Mouse (Mus musculus): ENCODE measurements at regions not wholly inside any gene's neighbourhood (a gene's known extent, or its start where the extent isn't known, plus 50 kb on each side); places are given as distances from the start of the nearest gene placed in this dataset.
"Not testable (repeated sequence)": the region's sequence is repeated elsewhere in the genome, so short reads cannot be mapped to it uniquely, and the experiment has no call there.

GRCm38 (mm10) chr10:111354607-111355006, 56.1 kb downstream of the Bbs10 start:
- peak; percentile 19 for DNase-seq (ENCODE audit: low spot score)

DNA sequence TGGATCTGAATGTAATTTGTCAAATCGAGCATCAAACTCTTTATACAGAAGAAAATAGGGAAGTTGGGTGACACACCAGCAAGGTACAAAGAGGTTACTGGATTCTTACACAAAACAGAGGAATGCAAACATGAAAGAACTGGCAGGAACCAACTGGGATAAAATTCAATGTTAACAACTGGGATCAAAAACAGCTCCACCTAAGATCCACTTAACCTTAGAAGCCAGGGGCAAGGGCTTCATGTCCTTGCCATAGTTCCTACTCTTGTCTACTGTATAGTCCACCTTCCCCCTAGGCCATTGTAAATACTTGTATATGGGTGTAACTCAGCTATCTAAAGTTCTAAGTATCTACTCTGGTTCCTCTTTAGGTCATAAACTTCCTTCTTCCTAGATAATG, 59.9 kb downstream of the Bbs10 start:
- not testable (repeated sequence) for DNase-seq (ENCODE audit: low spot score)

DNA sequence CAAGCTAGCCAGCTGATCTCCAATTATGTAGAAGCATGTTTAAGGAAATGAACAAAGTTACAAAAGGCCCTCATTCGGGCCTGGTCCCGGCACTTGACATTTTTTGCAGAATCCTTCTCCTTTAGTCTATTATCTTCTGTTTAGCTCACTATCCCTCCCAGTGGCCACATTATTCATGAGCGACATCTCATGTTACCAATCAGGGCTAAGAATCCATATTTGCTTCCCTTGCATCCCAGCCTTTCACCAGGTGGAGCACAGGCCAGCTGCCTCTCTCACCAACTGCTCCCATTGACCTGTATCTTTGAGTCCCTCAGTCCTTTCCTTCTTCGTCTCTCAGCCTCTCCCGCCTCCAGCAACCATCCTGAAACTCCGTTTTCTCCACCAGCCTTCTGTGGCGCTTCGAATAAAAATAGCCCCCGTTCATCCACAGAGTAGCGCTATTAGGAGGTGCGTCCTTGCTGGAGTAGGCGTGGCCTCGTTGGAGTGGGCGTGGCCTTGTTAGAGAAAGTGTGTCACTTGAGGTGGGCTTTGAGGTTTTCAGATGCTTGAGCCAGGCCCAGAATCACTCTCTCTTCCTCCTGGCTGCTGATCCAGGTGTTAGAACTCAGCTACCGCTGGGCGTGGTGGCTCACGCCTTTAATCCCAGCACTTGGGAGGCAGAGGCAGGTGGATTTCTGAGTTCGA, 63.4 kb downstream of the Bbs10 start:
- DNase-seq (ENCODE audit: low spot score) = no peak

DNA sequence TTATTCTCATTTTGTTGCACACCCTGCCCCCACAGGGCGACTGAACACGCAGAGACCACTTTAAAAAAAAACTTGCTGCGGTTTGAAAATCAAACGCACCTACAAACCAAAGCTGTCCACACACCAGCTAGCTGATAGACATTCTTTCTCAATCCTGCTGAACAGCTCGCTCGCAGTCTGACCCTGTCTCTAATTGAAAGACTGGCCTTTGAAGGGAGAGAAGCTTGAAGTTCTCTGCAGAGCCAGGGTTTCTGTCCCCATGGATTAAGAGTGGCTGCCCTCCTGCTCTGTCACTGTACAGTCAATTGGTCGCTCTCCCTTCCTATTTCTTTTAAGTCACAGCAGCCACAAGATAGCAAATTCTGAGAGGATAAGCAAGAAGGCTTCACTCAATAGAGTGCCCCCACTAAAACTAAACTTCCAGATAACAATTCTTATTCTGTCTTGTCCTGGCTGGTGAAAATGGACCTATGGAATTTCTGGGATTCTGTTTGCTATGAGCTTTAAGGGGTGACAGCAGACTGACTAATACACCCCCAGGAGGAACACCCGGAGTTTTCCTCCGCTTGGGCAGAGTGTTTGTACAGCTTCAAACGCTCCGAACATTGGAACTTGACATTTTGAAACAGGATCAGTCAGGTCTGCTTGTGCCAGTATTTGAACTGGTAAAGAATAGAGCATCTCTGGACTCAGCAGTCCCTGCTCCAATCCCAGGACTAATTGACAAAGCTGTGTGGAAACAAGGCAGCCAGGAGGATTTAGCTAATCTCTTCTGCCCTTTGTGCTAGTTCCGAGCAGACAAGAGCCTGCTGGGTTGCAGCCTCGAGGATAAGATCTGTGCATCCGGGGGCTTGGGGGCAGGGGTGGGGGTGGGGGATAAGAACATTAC, 65.5 kb downstream of the Bbs10 start:
- DNase-seq (ENCODE audit: low spot score) = no peak

GRCm38 (mm10) chr10:111365011-111365410, 66.5 kb downstream of the Bbs10 start:
- DNase-seq (ENCODE audit: low spot score) = no peak

DNA sequence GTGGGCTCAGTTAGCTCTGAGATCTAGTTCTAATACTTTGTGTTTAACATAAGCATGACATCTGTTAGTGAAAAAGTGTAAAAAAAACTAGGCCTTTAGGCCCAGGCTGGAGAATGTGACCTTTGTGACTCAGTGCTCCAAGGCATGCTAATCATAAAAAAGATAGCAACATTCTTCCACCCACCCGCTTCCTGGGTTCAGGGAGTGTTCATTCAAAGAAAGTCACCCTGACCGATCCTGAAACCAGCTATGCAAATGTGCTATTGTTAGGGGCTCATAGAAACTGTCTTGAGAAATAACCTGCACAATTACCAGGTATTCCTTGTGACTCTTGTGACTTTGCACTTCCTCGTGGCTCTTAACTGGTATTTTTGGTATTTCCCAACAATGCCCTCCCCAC, 70.6 kb downstream of the Bbs10 start:
- DNase-seq (ENCODE audit: low spot score) = not testable (repeated sequence)

DNA sequence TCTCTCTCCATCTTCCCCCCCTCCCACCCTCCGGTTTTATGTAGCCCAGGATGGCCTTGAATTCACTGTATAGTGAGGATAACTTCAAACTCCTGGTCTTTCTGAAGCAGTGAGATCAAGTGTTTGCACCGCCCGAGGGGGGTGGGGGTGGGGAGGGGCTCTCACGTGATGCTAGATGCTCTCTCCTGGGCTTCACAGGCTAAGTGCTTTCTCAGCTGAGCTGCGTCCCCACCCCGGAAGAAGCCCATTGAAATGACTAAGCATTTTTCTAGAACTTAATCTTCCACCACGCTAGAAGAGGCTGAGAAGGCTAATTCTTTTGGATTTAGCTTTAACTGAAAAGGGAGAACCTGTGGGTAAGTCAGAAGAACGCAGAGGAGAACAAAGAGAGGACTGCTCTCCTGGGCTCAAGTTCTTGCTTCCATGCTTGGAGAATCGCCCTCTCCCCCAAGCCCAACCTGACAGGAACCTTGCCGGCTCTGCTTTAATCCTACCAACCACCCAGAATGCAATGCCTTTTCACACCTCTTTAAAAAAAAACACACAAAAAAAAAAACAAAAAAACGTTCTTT, 79.7 kb downstream of the Bbs10 start:
- no peak for DNase-seq (ENCODE audit: low spot score)

- no peak for DNase-seq (ENCODE audit: low spot score)
Measured at GRCm38 (mm10) chr10:111381689-111382088, 83.2 kb downstream of the Bbs10 start.

- DNase-seq (ENCODE audit: low spot score) = no peak
Measured at GRCm38 (mm10) chr10:111382206-111382930, 83.9 kb downstream of the Bbs10 start.

GRCm38 (mm10) chr10:111385561-111385960, 87.1 kb downstream of the Bbs10 start:
- no peak for DNase-seq (ENCODE audit: low spot score)

DNA sequence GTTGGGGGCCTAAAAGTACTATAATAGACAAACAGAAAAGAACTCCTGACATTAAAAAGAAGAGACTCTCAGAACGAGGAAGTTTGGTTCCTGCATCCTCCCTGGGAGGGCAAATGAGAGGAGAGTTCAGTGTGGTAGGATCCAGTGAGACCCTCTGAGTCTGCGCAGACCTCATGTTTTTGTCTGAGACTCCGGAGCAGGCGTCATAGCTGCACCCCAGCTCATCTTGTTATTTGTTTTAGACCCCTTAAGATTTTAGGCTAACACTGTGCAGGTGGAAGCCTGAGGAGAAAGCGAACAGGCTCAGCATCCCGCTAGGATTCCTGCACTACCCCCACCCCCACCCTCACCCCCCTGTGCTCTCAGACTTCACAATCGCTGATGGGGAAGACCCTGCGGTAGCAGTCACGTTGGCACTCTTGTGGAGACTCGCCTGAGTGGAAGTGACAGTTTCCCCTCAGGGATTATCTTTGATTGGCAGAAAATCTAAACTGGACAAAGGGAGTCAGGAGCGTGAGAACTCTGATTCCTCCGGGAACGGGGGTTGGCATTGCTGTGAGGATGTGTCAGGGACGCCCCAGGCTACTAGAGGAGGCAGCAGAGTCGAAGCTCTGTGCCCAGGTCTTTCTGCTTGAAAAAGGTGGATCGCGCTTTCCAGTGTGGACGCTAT, 85.0 kb upstream of the Nap1l1 start:
- DNase-seq (ENCODE audit: low spot score) = no peak

DNA sequence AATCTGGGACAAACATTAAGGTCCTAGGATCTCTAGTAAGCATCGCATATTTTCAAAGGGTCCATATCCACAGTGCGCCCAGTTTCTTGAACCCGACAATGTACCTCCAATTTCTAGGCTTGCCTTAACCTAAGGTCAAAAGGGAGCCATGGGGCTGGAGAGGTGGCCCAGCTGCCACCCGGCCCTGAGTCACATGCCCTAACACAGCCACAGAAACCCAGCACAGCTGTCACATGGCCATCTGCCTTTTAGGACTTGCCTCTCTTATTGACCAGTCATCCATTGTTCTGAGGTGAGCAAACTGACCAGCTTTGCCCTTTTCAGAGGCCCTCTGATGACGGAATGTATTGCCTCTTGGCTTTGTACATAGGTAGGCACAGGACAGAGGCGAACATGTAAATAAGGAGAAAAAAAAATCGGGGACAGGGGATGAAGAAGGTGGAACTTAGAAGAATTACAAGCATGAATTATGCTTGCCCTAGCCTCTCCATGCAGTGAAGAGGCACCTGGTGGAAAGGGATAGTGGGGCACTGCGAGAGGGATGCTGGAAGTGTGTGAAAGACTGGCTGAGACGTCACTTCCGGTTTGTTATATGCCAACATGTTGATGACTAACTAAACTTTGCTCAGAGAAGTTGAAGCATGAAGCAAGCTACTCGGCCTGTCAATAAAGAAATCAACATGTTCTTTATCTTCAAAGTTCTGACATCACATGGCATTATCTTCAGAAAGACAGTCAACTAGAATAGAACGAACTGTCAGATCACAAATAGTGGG, 84.3 kb upstream of the Nap1l1 start:
- no peak for DNase-seq (ENCODE audit: low spot score)

DNA sequence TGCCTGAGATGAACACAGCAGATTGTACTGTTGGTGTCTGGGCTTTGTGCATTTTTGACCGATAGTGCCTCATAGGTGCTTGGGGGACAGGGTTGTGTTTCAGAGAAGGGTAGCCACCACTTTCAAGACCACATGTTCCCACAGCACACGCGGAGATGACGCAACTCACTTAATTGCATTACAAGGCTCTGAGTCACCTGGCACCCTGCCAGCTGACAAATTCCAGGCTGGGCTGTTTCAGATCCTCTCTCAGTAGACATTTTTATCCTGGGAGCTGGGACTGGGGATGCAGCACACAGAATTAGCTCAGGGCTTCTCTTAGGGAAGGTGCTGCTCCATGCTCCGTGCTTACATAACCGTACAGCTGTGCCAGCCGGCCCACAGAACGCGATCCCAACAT, 83.1 kb upstream of the Nap1l1 start:
- peak; percentile 64 for DNase-seq (ENCODE audit: low spot score)

GRCm38 (mm10) chr10:111394421-111394820, 78.6 kb upstream of the Nap1l1 start:
- no peak for DNase-seq (ENCODE audit: low spot score)

- DNase-seq (ENCODE audit: low spot score) = no peak
Measured at GRCm38 (mm10) chr10:111405071-111405470, 68.0 kb upstream of the Nap1l1 start.

DNA sequence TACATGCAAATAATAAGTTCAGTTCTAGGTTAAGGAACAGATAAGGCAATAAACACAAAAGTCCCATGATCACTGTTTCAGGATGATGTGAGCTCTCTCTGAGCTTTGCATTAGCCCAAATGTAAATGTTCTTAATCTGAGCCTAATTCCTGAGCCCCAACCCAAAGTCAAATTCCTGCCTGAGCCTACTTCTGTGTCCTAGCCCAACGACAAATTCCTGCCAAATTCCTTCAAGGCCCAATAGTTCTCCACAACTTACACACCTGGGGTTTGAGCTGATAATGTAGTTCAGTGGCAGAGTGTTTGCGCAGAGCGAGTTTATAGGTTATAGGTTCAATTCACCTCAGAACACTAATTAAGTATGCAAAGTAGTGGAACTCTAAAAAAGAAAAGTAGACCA, 64.1 kb upstream of the Nap1l1 start:
- DNase-seq (ENCODE audit: low spot score) = no peak

GRCm38 (mm10) chr10:111409497-111409896, 63.5 kb upstream of the Nap1l1 start:
- DNase-seq (ENCODE audit: low spot score) = no peak

- DNase-seq (ENCODE audit: low spot score) = no peak
Measured at GRCm38 (mm10) chr10:111410121-111410520, 62.9 kb upstream of the Nap1l1 start.

DNA sequence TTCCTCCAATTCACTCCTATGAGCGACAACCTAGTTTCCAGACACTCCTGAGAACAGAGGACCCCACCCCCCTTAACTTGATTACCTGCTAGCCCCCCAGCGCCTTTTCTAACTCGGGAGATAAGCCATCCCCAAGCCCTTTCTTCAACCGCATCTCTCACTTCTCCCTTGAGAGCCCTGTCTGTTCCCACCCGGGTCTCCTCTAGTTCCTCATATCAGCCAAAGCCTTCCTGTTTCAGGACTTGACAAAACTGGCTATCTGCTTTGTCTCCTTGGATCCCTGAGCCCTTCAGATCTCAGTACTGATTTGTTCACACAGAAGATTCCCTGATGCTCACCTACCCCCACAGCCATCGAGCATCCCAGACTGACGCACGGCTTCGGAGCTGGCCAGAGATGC, 61.5 kb upstream of the Nap1l1 start:
- DNase-seq (ENCODE audit: low spot score) = no peak

GRCm38 (mm10) chr10:111416611-111417130, 56.4 kb upstream of the Nap1l1 start:
- DNase-seq (ENCODE audit: low spot score) = no peak

All from ovary, postnatal 36 days (tissue).